Mouse (Mus musculus): ENCODE data around the gene H2afj.

GRCm38 (mm10) chr6:136827516-136827880 lies 19.5 kb downstream of the H2afj start, which contains the start of gene BC049715:
- no peak for TF ChIP-seq CTCF (IDR thresholded peaks at IDR 0.05)
- no peak for TF ChIP-seq POLR2A (IDR thresholded peaks at IDR 0.05; ENCODE audit: insufficient read depth, low read depth, low read length)
